Mouse (Mus musculus): ENCODE results near the gene Cops6. TPM values are rescaled to one million over a fixed set of nuclear protein-coding genes. Genes with fewer than 3 reads are reported as not detected.

Gene Cops6
- total RNA-seq, 2 experiments from 2014 or later, result 125 to 136 TPM

- peak within 1 kb of the TSS; percentile 87 for H3K4me3 ChIP-seq
- DNase-seq (ENCODE audit: extremely low spot score in 1 of 2, low spot score in 2 of 2), result peak; percentile 82 to 86
- intact Hi-C loops (cut with DNase I), result no loop called here
- no peak for TF ChIP-seq CTCF (IDR thresholded peaks at IDR 0.05)
- peak within 1 kb of the TSS; percentile 93 for H3K27ac ChIP-seq
These were observed 33.2 kb downstream of the Cops6 start, which contains the start of gene Mblac1 for GRCm38 (mm10) chr5:138193771-138194727. Gene Mblac1, plus strand, starts transcription at chr5:138194314.

- intact Hi-C loops (cut with DNase I), result no loop called here
- peak in 1 of 2 experiments; percentile 43 for DNase-seq (ENCODE audit: extremely low spot score in 1 of 2, low spot score in 2 of 2)
- no peak for TF ChIP-seq CTCF (IDR thresholded peaks at IDR 0.05)
These were observed 34.0 kb downstream of the Cops6 start for GRCm38 (mm10) chr5:138194755-138195345.

GRCm38 (mm10) chr5:138195463-138195862 is 34.6 kb downstream of the Cops6 start:
- intact Hi-C loops (cut with DNase I), result no loop called here

More at GRCm38 (mm10) chr5:138194755-138195345, 34.0 kb downstream of the Cops6 start:
- Histone ChIP-seq H3K27ac (peak overlapping the region; percentile 93), H3K4me3 (peak overlapping the region; percentile 87)

GRCm38 (mm10) chr5:138199576-138199975 is 38.7 kb downstream of the Cops6 start:
- intact Hi-C loops (cut with DNase I), result no loop called here
- no peak for DNase-seq (ENCODE audit: extremely low spot score in 1 of 2, low spot score in 2 of 2)
- Histone ChIP-seq H3K27ac (no peak overlapping the region), H3K4me3 (no peak overlapping the region)
- TF ChIP-seq CTCF (IDR thresholded peaks at IDR 0.05), result peak; percentile 50

More at GRCm38 (mm10) chr5:138195463-138195862, 34.6 kb downstream of the Cops6 start:
- no peak for DNase-seq (ENCODE audit: extremely low spot score in 1 of 2, low spot score in 2 of 2)
- no peak for TF ChIP-seq CTCF (IDR thresholded peaks at IDR 0.05)
- no peak overlapping the region; the same call in 1 of the 2 replicates for H3K27ac ChIP-seq
- H3K4me3 ChIP-seq, result peak overlapping the region; percentile 87

- TF ChIP-seq CTCF (IDR thresholded peaks at IDR 0.05), result no peak
- DNase-seq (ENCODE audit: extremely low spot score in 1 of 2, low spot score in 2 of 2), result no peak
- Histone ChIP-seq H3K4me3 (no peak overlapping the region), H3K27ac (no peak overlapping the region)
- intact Hi-C loops (cut with DNase I), result no loop called here
These were observed 41.2 kb downstream of the Cops6 start for GRCm38 (mm10) chr5:138202086-138202485.

- TF ChIP-seq CTCF (IDR thresholded peaks at IDR 0.05), result no peak
- intact Hi-C loops (cut with DNase I), result no loop called here
- H3K4me3 ChIP-seq, result no peak overlapping the region
- H3K27ac ChIP-seq, result no peak overlapping the region
- no peak for DNase-seq (ENCODE audit: extremely low spot score in 1 of 2, low spot score in 2 of 2)
These were observed 46.4 kb downstream of the Cops6 start for GRCm38 (mm10) chr5:138207253-138207652.

- no peak overlapping the region for H3K27ac ChIP-seq
- H3K4me3 ChIP-seq, result no peak overlapping the region
- intact Hi-C loops (cut with DNase I), result no loop called here
- no peak for TF ChIP-seq CTCF (IDR thresholded peaks at IDR 0.05)
- DNase-seq (ENCODE audit: extremely low spot score in 1 of 2, low spot score in 2 of 2), result no peak
These were observed 47.0 kb downstream of the Cops6 start for GRCm38 (mm10) chr5:138207873-138208272.

Small RNAs within 50 kb of the gene (microRNA-seq; reads per million reads assigned to microRNA genes)
- gene Mir106b, result 292 to 308 reads per million in 2 experiments
- 38.0 to 38.7 reads per million in 2 experiments for gene Mir25
- gene Mir93, result 1,284 to 1,394 reads per million in 2 experiments

Other genes with a start within 250 kb of the Cops6 start
- under 1 TPM in 1 of 2 experiments, not detected in 1; 0.14 TPM for gene Cyp3a13, start 239.5 kb upstream of the Cops6 start, total RNA-seq (2021)
- gene Gjc3, start 198.0 kb upstream of the Cops6 start, total RNA-seq (2021), result 10 to 100 TPM; 17.1 to 17.6 TPM
- not detected for gene Azgp1, start 179.6 kb upstream of the Cops6 start, total RNA-seq (2021)
- not detected for gene Smok3a, start 139.8 kb upstream of the Cops6 start, total RNA-seq (2021)
- gene Smok3b, start 139.6 kb upstream of the Cops6 start, total RNA-seq (2021), result not detected
- not detected for gene Smok3c, start 107.9 kb upstream of the Cops6 start, total RNA-seq (2021)
- gene Zkscan1, start 76.0 kb upstream of the Cops6 start, total RNA-seq (2021), result 10 to 100 TPM; 39.1 to 42.2 TPM
- gene Zscan21, start 44.2 kb upstream of the Cops6 start, total RNA-seq (2021), result 10 to 100 TPM; 14.7 to 16.5 TPM
- gene Zfp113, start 5.3 kb upstream of the Cops6 start, total RNA-seq (2021), result 10 to 100 TPM; 10.7 to 13.4 TPM
- gene Ap4m1, start 10.9 kb downstream of the Cops6 start, total RNA-seq (2021), result 10 to 100 TPM; 24.5 to 28.5 TPM
- gene Mcm7, start 11.4 kb downstream of the Cops6 start, total RNA-seq (2021), result 10 to 100 TPM; 16.0 to 18.9 TPM
- 10 to 100 TPM; 43.8 to 45.2 TPM for gene Taf6, start 26.4 kb downstream of the Cops6 start, total RNA-seq (2021)
- 10 to 100 TPM; 13.5 to 17.1 TPM for gene Cnpy4, start 26.4 kb downstream of the Cops6 start, total RNA-seq (2021)
- gene Mblac1, start 33.2 kb downstream of the Cops6 start, total RNA-seq (2021), result 1 to 10 TPM; 7.8 to 9.3 TPM
- under 1 TPM in 1 of 2 experiments, not detected in 1; 0.14 TPM for gene Nxpe5, start 64.8 kb downstream of the Cops6 start, total RNA-seq (2021)
- gene Lamtor4, start 94.4 kb downstream of the Cops6 start, total RNA-seq (2021), result 10 to 100 TPM; 47.7 to 49.6 TPM
- 10 to 100 TPM; 64.2 to 67.8 TPM for gene BC037034, start 103.0 kb downstream of the Cops6 start, total RNA-seq (2021)
- gene Gal3st4, start 111.8 kb downstream of the Cops6 start, total RNA-seq (2021), result 1 to 10 TPM; 3.2 to 3.3 TPM
- gene Gm43720, start 118.9 kb downstream of the Cops6 start, total RNA-seq (2021), result under 1 TPM in 1 of 2 experiments, not detected in 1; 0.09 TPM
- 1 to 10 TPM in 1 of 2 experiments, under 1 TPM in 1; 0.61 to 1.9 TPM for gene Gpc2, start 118.9 kb downstream of the Cops6 start, total RNA-seq (2021)
- gene Stag3, start 119.2 kb downstream of the Cops6 start, total RNA-seq (2021), result under 1 TPM; 0.65 to 0.68 TPM
- not detected for gene Pvrig, start 180.9 kb downstream of the Cops6 start, total RNA-seq (2021)